Mouse (Mus musculus): ENCODE results near the gene Ccdc50. TPM values are rescaled to one million over a fixed set of nuclear protein-coding genes. Genes with fewer than 3 reads are reported as not detected.
A peak's percentile ranks its signal among the peaks of the same experiment; 100 is the strongest.

Gene Ccdc50
- polyA plus RNA-seq (2015; fragmentation: Nextera tagmentation; extraction: Ambion mirVana) = 10.2 and 12.3 TPM in 2 replicates

DNA sequence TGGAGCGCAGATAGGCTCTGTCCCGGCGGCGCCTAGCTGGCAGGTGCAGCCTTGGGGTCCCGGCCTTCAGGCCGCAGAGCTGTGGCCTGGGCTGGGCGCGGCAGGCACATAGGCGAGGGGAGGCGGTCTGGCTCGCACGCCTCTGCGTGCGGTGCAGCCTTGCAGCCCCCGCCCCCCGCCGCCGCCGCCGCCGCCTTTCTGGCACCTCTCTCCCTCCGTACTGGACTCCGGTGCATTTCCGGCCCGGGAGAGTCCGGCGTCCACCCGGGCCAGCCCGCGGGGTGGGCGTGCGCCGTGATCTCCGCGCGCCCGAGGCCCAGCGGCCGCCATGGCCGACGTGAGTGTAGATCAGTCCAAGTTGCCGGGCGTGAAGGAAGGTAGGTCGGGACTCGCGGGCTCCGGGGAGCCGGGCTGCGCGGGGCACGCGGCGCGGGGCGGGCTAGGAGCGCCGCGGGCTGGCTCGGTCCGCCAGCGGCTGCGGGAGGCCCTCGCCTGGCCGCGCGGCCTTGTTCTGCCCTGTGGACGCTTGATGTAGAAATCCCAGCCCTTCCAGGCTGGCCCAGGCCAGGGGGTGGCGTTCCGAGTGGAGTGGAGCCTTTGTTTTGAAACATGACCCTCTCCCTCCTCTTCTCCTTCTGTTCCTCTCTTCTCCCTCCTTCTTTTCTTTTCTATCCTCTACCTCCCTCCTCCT is at the start of gene Ccdc50:
TSS of gene Ccdc50 (plus strand) at position 109 of the 691 bp plus-strand sequence.
- H3K27ac ChIP-seq (replicated peaks) = peak within 1 kb of the TSS; percentile 84
- H3K36me3 ChIP-seq (replicated peaks) = no peaks in the 10 kb centered on the region
- 0% methylated on average over 59 of the region's 69 CpGs for WGBS (ENCODE audit: insufficient replicate concordance)
- H3K27me3 ChIP-seq = no peaks in the 10 kb centered on the region
- H3K4me3 ChIP-seq (replicated peaks) = peak within 1 kb of the TSS; percentile 82
- peak; percentile 89 for ATAC-seq (ENCODE audit: insufficient read depth)
- peak within 1 kb of the TSS; percentile 80 for H3K9ac ChIP-seq
- peak within 1 kb of the TSS; percentile 76 for H3K4me2 ChIP-seq
- peaks cover 27% of the 10 kb centered on the region for H3K4me1 ChIP-seq (replicated peaks)
- no peaks in the 10 kb centered on the region for H3K9me3 ChIP-seq (replicated peaks)

DNA sequence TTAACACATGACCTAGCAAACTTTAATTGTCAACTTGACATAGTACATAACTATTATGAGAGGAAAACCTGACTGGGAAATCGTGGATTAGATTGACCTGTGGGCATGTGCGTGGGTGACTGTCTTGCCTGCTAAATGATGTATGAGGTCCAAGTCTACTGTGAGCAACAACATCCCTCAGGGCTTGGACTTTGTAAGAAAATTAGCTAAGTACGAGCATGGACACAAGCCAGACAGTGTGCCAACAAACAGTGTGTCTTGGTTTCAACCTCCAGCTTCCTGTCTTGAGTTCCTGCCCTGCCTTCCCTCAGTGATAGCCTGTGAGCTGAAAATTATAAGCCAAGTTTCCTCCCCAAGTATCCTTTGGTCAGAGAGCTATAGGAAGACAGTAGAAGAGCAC is 41.1 kb upstream of the Ccdc50 start:
- Histone ChIP-seq H3K27ac (replicated peaks) (no peak overlapping the region), H3K4me2 (no peak overlapping the region), H3K27me3 (no peaks in the 10 kb centered on the region), H3K9ac (no peak overlapping the region), H3K36me3 (replicated peaks) (no peaks in the 10 kb centered on the region), H3K4me3 (replicated peaks) (no peak overlapping the region), H3K9me3 (replicated peaks) (no peaks in the 10 kb centered on the region), H3K4me1 (replicated peaks) (no peaks in the 10 kb centered on the region)
- no peak for ATAC-seq (ENCODE audit: insufficient read depth)
- 46% methylated on average over 3 of the region's 3 CpGs for WGBS (ENCODE audit: insufficient replicate concordance)

DNA sequence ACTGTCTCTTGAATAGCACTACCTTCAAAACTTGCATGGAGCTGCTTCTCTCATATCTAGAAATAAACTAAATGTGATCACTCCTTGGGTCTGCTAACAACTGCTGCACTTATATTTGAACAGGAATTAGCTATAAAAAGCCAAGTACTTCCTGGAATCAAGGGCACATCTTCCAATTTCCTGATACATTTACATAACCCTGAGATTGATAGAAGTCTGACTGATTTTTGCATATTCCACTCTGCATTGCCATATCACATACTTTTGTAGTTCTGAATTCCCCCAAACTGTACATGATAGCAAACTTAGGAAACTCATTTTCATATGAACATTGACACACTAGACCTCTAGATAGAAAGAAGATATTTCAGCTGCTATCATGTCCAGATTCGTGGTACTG is 40.3 kb upstream of the Ccdc50 start:
- Histone ChIP-seq H3K36me3 (replicated peaks) (no peaks in the 10 kb centered on the region), H3K4me1 (replicated peaks) (no peaks in the 10 kb centered on the region), H3K9ac (no peak overlapping the region), H3K4me2 (no peak overlapping the region), H3K4me3 (replicated peaks) (no peak overlapping the region), H3K9me3 (replicated peaks) (no peaks in the 10 kb centered on the region), H3K27ac (replicated peaks) (no peak overlapping the region), H3K27me3 (no peaks in the 10 kb centered on the region)
- WGBS (ENCODE audit: insufficient replicate concordance) = 42% methylated on average over 1 of the region's 1 CpGs
- no peak for ATAC-seq (ENCODE audit: insufficient read depth)

GRCm38 (mm10) chr16:27349235-27349634 is 39.4 kb upstream of the Ccdc50 start:
- Histone ChIP-seq H3K4me1 (replicated peaks) (no peaks in the 10 kb centered on the region), H3K9me3 (replicated peaks) (no peaks in the 10 kb centered on the region), H3K36me3 (replicated peaks) (no peaks in the 10 kb centered on the region), H3K27me3 (no peaks in the 10 kb centered on the region), H3K9ac (no peak overlapping the region), H3K4me2 (no peak overlapping the region), H3K27ac (replicated peaks) (no peak overlapping the region), H3K4me3 (replicated peaks) (no peak overlapping the region)
- WGBS (ENCODE audit: insufficient replicate concordance) = 74% methylated on average over 2 of the region's 2 CpGs
- no peak for ATAC-seq (ENCODE audit: insufficient read depth)

DNA sequence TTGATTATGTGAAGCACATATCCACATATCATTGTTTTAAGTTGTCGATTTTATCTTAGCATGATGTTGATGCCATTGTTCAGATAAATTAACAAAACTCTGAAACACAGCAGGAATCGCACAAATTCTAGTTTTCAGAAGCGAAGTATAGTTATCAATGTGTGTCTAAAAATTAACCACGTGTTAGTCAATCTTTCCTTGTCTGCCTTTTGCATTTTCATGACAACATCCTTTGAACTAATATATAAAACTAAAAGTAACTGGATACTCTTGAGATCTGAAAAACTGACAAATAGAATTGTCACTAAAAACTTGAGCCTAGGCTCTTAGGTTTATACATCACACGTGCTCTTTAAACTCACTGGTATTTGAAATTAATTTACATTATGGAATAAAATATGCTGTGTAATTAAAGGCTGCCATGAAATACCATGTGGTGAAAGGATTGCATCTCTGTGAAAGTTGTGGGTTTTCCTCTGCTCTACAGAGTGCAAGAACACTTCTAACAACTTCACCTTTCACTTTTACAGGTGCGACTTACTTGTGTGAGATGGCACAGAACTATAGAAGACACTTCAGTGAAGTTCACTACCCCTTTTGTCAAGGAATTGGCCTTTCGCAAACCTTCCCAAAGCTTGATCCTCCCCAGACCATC is 38.7 kb upstream of the Ccdc50 start:
- H3K9ac ChIP-seq = no peak overlapping the region
- no peak overlapping the region for H3K27ac ChIP-seq (replicated peaks)
- no peak overlapping the region for H3K4me2 ChIP-seq
- no peaks in the 10 kb centered on the region for H3K9me3 ChIP-seq (replicated peaks)
- H3K4me1 ChIP-seq (replicated peaks) = no peaks in the 10 kb centered on the region
- no peak overlapping the region for H3K4me3 ChIP-seq (replicated peaks)
- no peaks in the 10 kb centered on the region for H3K27me3 ChIP-seq
- ATAC-seq (ENCODE audit: insufficient read depth) = no peak
- H3K36me3 ChIP-seq (replicated peaks) = no peaks in the 10 kb centered on the region
- WGBS (ENCODE audit: insufficient replicate concordance) = 64% methylated on average over 7 of the region's 7 CpGs

DNA sequence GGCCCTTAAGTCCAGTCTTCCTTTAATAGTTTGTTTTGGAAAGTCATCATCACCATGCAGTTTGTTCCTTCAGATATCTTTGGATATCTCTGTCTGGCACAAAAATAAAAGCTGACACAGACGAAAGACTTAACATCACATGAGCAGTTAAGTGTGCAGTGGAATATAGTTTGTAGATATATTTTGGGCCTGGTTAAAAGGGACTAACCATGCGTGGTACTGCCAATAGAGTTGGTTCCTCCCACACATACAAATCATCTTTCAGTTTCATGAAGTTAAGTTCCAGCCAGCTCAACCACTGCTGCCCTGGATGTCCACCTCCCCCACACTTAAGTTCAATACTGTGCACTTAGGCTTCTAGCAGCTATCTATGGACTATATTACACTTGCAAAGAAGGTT is 34.2 kb upstream of the Ccdc50 start:
- 47% methylated on average over 2 of the region's 2 CpGs for WGBS (ENCODE audit: insufficient replicate concordance)
- Histone ChIP-seq H3K9me3 (replicated peaks) (no peaks in the 10 kb centered on the region), H3K36me3 (replicated peaks) (no peaks in the 10 kb centered on the region), H3K4me3 (replicated peaks) (no peak overlapping the region), H3K9ac (no peak overlapping the region), H3K27me3 (no peaks in the 10 kb centered on the region), H3K4me1 (replicated peaks) (no peaks in the 10 kb centered on the region), H3K27ac (replicated peaks) (no peak overlapping the region), H3K4me2 (no peak overlapping the region)
- ATAC-seq (ENCODE audit: insufficient read depth) = no peak

GRCm38 (mm10) chr16:27360059-27360458 is 28.6 kb upstream of the Ccdc50 start:
- Histone ChIP-seq H3K9me3 (replicated peaks) (no peaks in the 10 kb centered on the region), H3K36me3 (replicated peaks) (no peaks in the 10 kb centered on the region), H3K27me3 (no peaks in the 10 kb centered on the region), H3K4me3 (replicated peaks) (no peak overlapping the region), H3K9ac (no peak overlapping the region), H3K4me1 (replicated peaks) (no peaks in the 10 kb centered on the region), H3K27ac (replicated peaks) (no peak overlapping the region), H3K4me2 (no peak overlapping the region)
- 70% methylated on average over 1 of the region's 1 CpGs for WGBS (ENCODE audit: insufficient replicate concordance)
- ATAC-seq (ENCODE audit: insufficient read depth) = no peak

DNA sequence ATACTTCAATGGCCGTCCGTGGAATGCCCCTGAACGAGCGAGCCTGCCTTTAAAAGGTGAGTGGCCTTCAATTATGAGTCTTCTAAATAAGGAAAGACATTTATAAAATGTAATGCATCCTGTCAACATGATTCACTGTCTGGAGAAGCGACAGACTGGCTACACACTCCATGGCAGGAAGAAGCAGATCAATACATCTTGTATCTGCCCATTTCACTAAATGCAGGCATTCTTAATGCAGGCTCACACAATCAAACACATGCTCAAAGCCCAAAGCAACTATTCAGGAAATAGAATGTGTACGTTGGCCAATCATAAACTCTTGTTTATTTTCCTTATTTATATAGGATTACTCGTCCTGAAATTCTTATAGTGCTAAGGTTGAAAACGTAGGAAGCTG is 18.5 kb upstream of the Ccdc50 start, which contains the start of gene Uts2b:
TSS of gene Uts2b (minus strand) at position 49 of the 400 bp plus-strand sequence.
- 62% methylated on average over 8 of the region's 8 CpGs for WGBS (ENCODE audit: insufficient replicate concordance)
- H3K36me3 ChIP-seq (replicated peaks) = no peaks in the 10 kb centered on the region
- H3K9me3 ChIP-seq (replicated peaks) = no peaks in the 10 kb centered on the region
- H3K27me3 ChIP-seq = no peaks in the 10 kb centered on the region
- no peak for ATAC-seq (ENCODE audit: insufficient read depth)
- no peak within 1 kb of the TSS for H3K4me3 ChIP-seq (replicated peaks)
- no peak within 1 kb of the TSS for H3K9ac ChIP-seq
- H3K4me2 ChIP-seq = no peak within 1 kb of the TSS
- H3K27ac ChIP-seq (replicated peaks) = no peak within 1 kb of the TSS
- no peaks in the 10 kb centered on the region for H3K4me1 ChIP-seq (replicated peaks)

DNA sequence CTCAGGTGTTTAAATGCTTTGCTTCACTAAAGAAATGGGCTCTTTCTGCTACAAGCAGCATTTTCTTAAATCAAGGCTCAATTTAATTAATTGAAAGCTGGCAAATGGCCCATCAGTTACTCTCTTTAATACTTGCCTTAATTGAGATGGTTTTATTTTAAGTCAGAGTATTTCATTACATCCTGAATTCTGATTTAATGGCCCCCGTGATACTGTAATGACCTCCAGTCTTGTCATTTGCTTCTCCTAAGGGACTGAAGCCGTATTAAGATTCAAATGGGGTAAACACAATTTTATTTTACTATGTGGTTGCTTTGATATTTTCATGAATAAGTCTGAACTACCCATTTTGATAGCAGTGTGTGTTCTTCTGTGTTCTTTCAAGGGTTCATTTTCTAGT is 18.0 kb upstream of the Ccdc50 start:
- ATAC-seq (ENCODE audit: insufficient read depth) = no peak
- Histone ChIP-seq H3K36me3 (replicated peaks) (no peaks in the 10 kb centered on the region), H3K4me3 (replicated peaks) (no peak overlapping the region), H3K9ac (no peak overlapping the region), H3K9me3 (replicated peaks) (no peaks in the 10 kb centered on the region), H3K27ac (replicated peaks) (no peak overlapping the region), H3K4me2 (no peak overlapping the region), H3K4me1 (replicated peaks) (no peaks in the 10 kb centered on the region), H3K27me3 (no peaks in the 10 kb centered on the region)
- 70% methylated on average over 2 of the region's 2 CpGs for WGBS (ENCODE audit: insufficient replicate concordance)

DNA sequence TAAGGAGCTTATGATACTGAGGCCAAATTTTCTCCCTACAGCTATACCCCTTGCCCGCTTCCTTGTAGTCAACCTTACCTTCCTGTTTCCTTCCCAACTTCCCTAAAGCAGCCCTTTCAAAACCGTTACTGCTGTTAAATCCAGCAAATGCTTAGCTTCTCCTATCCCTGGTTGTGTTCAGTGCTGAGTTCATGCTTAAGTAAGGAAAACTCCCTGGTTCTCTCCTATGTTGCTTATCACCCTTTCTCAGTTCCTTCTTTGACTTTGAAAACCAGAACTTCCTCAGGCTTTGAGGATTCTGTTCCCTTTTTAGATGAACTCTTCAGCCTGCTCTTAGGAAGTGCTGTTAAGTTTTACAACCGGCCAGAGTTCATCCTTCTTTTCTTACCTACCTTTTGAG is 14.5 kb upstream of the Ccdc50 start:
- Histone ChIP-seq H3K27me3 (no peaks in the 10 kb centered on the region), H3K4me2 (no peak overlapping the region), H3K9me3 (replicated peaks) (no peaks in the 10 kb centered on the region), H3K4me1 (replicated peaks) (no peaks in the 10 kb centered on the region), H3K4me3 (replicated peaks) (no peak overlapping the region), H3K9ac (no peak overlapping the region), H3K27ac (replicated peaks) (no peak overlapping the region), H3K36me3 (replicated peaks) (no peaks in the 10 kb centered on the region)
- WGBS (ENCODE audit: insufficient replicate concordance) = 12% methylated on average over 3 of the region's 3 CpGs
- ATAC-seq (ENCODE audit: insufficient read depth) = no peak

DNA sequence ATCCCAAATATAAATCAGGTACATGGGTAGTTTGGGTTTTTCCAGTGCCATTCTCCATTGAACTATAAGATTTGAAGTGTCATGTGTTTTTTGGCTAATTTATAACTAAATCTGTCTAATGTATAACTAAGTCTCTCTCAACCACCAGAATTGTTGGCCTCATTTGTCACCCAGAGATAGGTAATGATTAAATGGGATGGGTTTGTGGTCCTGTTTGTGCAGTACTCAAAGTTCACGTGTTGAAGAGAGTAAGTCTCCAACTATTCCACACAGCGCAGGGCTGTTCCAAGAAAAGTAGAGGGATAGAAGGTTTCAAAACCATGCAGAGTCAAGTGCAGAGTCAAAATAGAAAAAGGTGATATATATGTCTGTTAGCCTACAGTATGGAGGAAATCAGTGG is 13.4 kb upstream of the Ccdc50 start:
- peak; percentile 71 for ATAC-seq (ENCODE audit: insufficient read depth)
- Histone ChIP-seq H3K9me3 (replicated peaks) (no peaks in the 10 kb centered on the region), H3K27ac (replicated peaks) (no peak overlapping the region), H3K4me1 (replicated peaks) (no peaks in the 10 kb centered on the region), H3K27me3 (no peaks in the 10 kb centered on the region), H3K4me2 (no peak overlapping the region), H3K36me3 (replicated peaks) (no peaks in the 10 kb centered on the region), H3K4me3 (replicated peaks) (no peak overlapping the region), H3K9ac (no peak overlapping the region)
- WGBS (ENCODE audit: insufficient replicate concordance) = 59% methylated on average over 2 of the region's 2 CpGs

DNA sequence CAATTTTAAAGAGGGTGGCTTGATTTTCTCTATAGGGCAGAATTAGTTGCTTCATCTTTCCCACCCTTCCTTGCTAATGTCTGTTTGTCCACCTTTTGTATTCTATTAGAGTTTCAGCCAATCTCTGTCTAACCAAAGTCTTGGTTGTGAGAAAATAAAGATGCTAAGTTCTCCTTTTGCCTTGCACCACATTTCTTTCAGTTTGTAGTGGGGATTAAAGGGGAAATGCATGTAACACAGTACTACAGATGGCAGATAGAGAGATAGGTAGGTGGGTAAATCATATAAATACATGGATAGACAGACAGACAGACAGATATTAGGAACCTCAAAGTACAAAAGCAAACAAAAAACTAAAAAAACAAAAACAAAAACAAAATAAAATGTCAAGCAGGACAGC is 12.1 kb upstream of the Ccdc50 start:
- no peak overlapping the region for H3K4me2 ChIP-seq
- no peak overlapping the region for H3K4me3 ChIP-seq (replicated peaks)
- H3K27ac ChIP-seq (replicated peaks) = no peak overlapping the region
- H3K9ac ChIP-seq = no peak overlapping the region
- no peaks in the 10 kb centered on the region for H3K27me3 ChIP-seq
- H3K4me1 ChIP-seq (replicated peaks) = no peaks in the 10 kb centered on the region
- no peaks in the 10 kb centered on the region for H3K36me3 ChIP-seq (replicated peaks)
- ATAC-seq (ENCODE audit: insufficient read depth) = no peak
- no peaks in the 10 kb centered on the region for H3K9me3 ChIP-seq (replicated peaks)

Data from liver, embryonic 15.5 days (tissue).